Mouse (Mus musculus) CH12.LX (cell line): ENCODE measurements around the gene Lig4. TPM values are rescaled to one million over a fixed set of nuclear protein-coding genes. Genes with fewer than 3 reads are reported as not detected.

Experiments
- DNase-seq: peaks from one replicate; pipeline ENCODE4 v3.0.0-alpha.2; 2013; ENCODE audit errors: extremely low read depth
- H3K27ac ChIP-seq: 2 replicates; pipeline ENCODE4 v1.5.1; 2012; ENCODE audit warnings: low read depth, mild to moderate bottlenecking, control low read depth, moderate library complexity; ENCODE audit not compliant: insufficient read depth
- H3K27me3 ChIP-seq: replicated peaks from 2 replicates; pipeline ENCODE3; 2012; ENCODE audit warnings: inconsistent platforms
- H3K36me3 ChIP-seq, 2 experiments: replicated peaks in 1 of 2; 2 replicates each; pipeline versions ENCODE3 to v1.6.1; 2012; ENCODE audit warnings: inconsistent platforms in 1 of 2, low read length in 1 of 2, mild to moderate bottlenecking in 1 of 2, mixed read lengths in 1 of 2, moderate library complexity in 1 of 2; ENCODE audit not compliant: control insufficient read depth in 1 of 2, insufficient read depth in 1 of 2
- H3K4me1 ChIP-seq, 2 experiments: 2 replicates each; pipeline ENCODE4 v1.6.1; 2012; ENCODE audit warnings: inconsistent platforms in 1 of 2, moderate library complexity in 1 of 2; ENCODE audit not compliant: insufficient read depth in 2 of 2, control insufficient read depth in 1 of 2
- H3K4me2 ChIP-seq: 2 replicates; pipeline ENCODE4 v1.6.1; 2012; ENCODE audit warnings: low read depth, mild to moderate bottlenecking, control low read depth; ENCODE audit not compliant: poor library complexity, insufficient read depth, severe bottlenecking
- H3K4me3 ChIP-seq, 3 experiments: fragments of 150-350 bp in 1 of 3; sonication (generic) in 1 of 3; replicated peaks in 1 of 3; 2 replicates each; pipeline versions ENCODE3 to v1.5.1; 2011 to 2012; ENCODE audit warnings: low read depth in 2 of 3, low read length in 2 of 3, mild to moderate bottlenecking in 2 of 3, moderate library complexity in 2 of 3, control low read depth in 1 of 3, improper control_type of control experiment in 1 of 3, inconsistent platforms in 1 of 3, mixed read lengths in 1 of 3; ENCODE audit not compliant: poor library complexity in 1 of 3
- H3K79me2 ChIP-seq: replicated peaks from 2 replicates; pipeline ENCODE4 v1.6.1; 2012; ENCODE audit warnings: mild to moderate bottlenecking, moderate library complexity; ENCODE audit not compliant: control insufficient read depth, poor library complexity, insufficient read depth, severe bottlenecking; ENCODE audit errors: extremely low read depth
- H3K9ac ChIP-seq: 2 replicates; pipeline ENCODE4 v1.6.1; 2012; ENCODE audit warnings: low read depth, mild to moderate bottlenecking, control low read depth, moderate library complexity; ENCODE audit not compliant: insufficient read depth
- H3K9me3 ChIP-seq: replicated peaks from 2 replicates; pipeline ENCODE3; 2012; ENCODE audit warnings: low read length, inconsistent platforms, mixed read lengths
- BHLHE40 ChIP-seq: IDR thresholded peaks from 2 replicates; pipeline ENCODE4 v1.6.1; 2011; ENCODE audit warnings: mild to moderate bottlenecking, low read depth, low read length, improper control_type of control experiment
- CHD2 ChIP-seq: IDR thresholded peaks from 2 replicates; pipeline ENCODE4 v1.6.1; 2011; ENCODE audit warnings: low read length, improper control_type of control experiment
- ETS1 ChIP-seq: conservative IDR thresholded peaks from 2 replicates; pipeline ENCODE4 v1.6.1; 2012; ENCODE audit warnings: low read depth, mild to moderate bottlenecking, inconsistent platforms, low read length, improper control_type of control experiment, moderate library complexity
- GABPA ChIP-seq: IDR thresholded peaks from 2 replicates; pipeline ENCODE4 v1.6.1; 2012; ENCODE audit warnings: low read depth, low read length, improper control_type of control experiment, inconsistent platforms; ENCODE audit not compliant: insufficient replicate concordance
- HCFC1 ChIP-seq: IDR thresholded peaks from 2 replicates; pipeline ENCODE4 v1.6.1; 2012; ENCODE audit warnings: low read depth, mild to moderate bottlenecking, inconsistent platforms, low read length, improper control_type of control experiment
- IRF4 ChIP-seq: IDR thresholded peaks from 2 replicates; pipeline ENCODE4 v1.6.1; 2014; ENCODE audit warnings: low read depth, mild to moderate bottlenecking, inconsistent platforms, low read length, improper control_type of control experiment
- JUND ChIP-seq: conservative IDR thresholded peaks from 2 replicates; pipeline ENCODE4 v1.6.1; 2011; ENCODE audit warnings: low read depth, low read length, improper control_type of control experiment
- KAT2A ChIP-seq: IDR thresholded peaks from 2 replicates; pipeline ENCODE4 v1.6.1; 2012; ENCODE audit warnings: low read length, improper control_type of control experiment, inconsistent platforms; ENCODE audit not compliant: insufficient replicate concordance
- MAX ChIP-seq: IDR thresholded peaks from 2 replicates; pipeline ENCODE4 v1.6.1; 2011; ENCODE audit warnings: low read length, improper control_type of control experiment
- MYC ChIP-seq: IDR thresholded peaks from 2 replicates; pipeline ENCODE4 v1.6.1; 2011; ENCODE audit warnings: low read depth, mild to moderate bottlenecking, improper control_type of control experiment, low read length
- NELFE ChIP-seq: IDR thresholded peaks from 2 replicates; pipeline ENCODE4 v1.6.1; 2011; ENCODE audit warnings: low read depth, low read length, improper control_type of control experiment
- RAD21 ChIP-seq: IDR thresholded peaks from 2 replicates; pipeline ENCODE4 v1.6.1; 2011; ENCODE audit warnings: low read depth, mild to moderate bottlenecking, low read length, improper control_type of control experiment, moderate library complexity
- RCOR1 ChIP-seq: conservative IDR thresholded peaks from 2 replicates; pipeline ENCODE4 v1.6.1; 2012; ENCODE audit warnings: low read depth, mild to moderate bottlenecking, inconsistent platforms, low read length, improper control_type of control experiment
- SMC3 ChIP-seq: IDR thresholded peaks from 2 replicates; pipeline ENCODE4 v1.6.1; 2011; ENCODE audit warnings: low read depth, low read length, improper control_type of control experiment
- TBP ChIP-seq: conservative IDR thresholded peaks from 2 replicates; pipeline ENCODE4 v1.6.1; 2011; ENCODE audit warnings: low read depth, low read length, improper control_type of control experiment
- TCF12 ChIP-seq: IDR thresholded peaks from 2 replicates; pipeline ENCODE4 v1.6.1; 2014; ENCODE audit warnings: low read depth, mild to moderate bottlenecking, inconsistent platforms, low read length, improper control_type of control experiment
- UBTF ChIP-seq: IDR thresholded peaks from 2 replicates; pipeline ENCODE4 v1.6.1; 2012; ENCODE audit warnings: low read depth, mild to moderate bottlenecking, inconsistent platforms, low read length, improper control_type of control experiment, moderate library complexity
- USF2 ChIP-seq: conservative IDR thresholded peaks from 2 replicates; pipeline ENCODE4 v1.6.1; 2011; ENCODE audit warnings: low read depth, low read length, improper control_type of control experiment
- ZMIZ1 ChIP-seq: IDR thresholded peaks from 2 replicates; pipeline ENCODE4 v1.6.1; 2012; ENCODE audit warnings: low read depth, mild to moderate bottlenecking, inconsistent platforms, low read length, improper control_type of control experiment
- dilution Hi-C: fragments of 300-500 bp; cut with MboI; formaldehyde crosslinking; loops from 2 replicates; pipeline ENCODE4 v1.14.3; 2020; ENCODE audit warnings: low sequenced_read_pairs; ENCODE audit not compliant: extremely low pct_unique_long_range_greater_than_20kb, extremely low pct_ligation_motif_present
- in situ Hi-C: fragments of 300-500 bp; cut with MboI; formaldehyde crosslinking; loops from 3 replicates; pipeline ENCODE4 v1.14.3; 2019; ENCODE audit warnings: low sequenced_read_pairs, low pct_ligation_motif_present, low pct_unique_long_range_greater_than_20kb, mixed read lengths
- polyA plus RNA-seq: library from polyadenylated mRNA; unstranded; fragments of >175 nt; gene quantifications from 2 replicates; pipeline ENCODE4 v1.2.1, GENCODE M21; 2012; ENCODE audit warnings: low read depth; ENCODE audit not compliant: insufficient read length
- total RNA-seq, 2 experiments: library from RNA; depleted of rRNA; stranded (reverse); fragments of 300-350 nt in 1 of 2; fragments of >200 nt in 1 of 2; gene quantifications; 2 replicates each; pipeline ENCODE4 v1.2.3; 2012 to 2014

Gene Lig4
- total and polyA plus RNA-seq, 3 experiments: 1.7 to 7.1 (median 3.2) TPM

DNA sequence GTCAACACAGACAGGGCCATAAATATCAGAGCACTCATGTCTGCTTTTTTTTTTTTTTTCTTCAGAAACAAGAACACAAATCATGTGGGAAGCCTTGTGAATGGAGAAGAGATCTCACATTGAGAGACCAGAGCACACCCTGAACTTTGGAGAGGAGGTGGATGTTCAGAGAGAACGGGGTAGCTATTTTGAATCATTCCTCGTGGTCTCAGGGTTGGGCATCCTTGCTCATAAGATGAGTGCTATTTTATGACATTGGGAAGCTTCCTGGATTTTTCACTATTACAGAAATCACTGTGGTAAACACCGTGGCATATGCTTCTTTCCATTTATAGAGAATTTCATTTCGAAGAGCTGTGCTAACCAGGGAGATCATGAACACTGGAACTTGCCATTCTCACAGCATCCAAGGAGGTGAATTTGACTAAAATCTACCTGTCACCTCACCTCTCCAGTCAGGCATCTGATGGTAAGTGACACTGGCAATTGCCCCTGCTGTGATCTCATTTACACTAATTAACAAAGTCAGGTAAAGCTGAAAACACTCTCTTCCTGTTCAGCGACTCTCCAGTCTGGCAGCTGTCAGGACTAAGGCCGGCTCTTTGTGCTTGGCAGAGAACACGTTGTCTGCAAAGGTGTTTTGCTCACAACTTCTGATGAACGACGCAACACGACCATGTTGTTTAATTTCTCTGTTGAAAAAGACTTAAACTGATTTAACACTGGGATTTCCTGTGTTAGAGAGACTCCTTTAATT is 28.2 kb downstream of the Lig4 start:
- no peaks in the 10 kb centered on the region for H3K4me1 ChIP-seq
- in situ Hi-C loops: loop anchor here (25.0 kb wide), 1 partner anchor 712 kb away; no protein-coding TSS in a partner anchor
- H3K4me3 ChIP-seq: no peak overlapping the region
- H3K36me3 ChIP-seq: no peaks in the 10 kb centered on the region
- no peak overlapping the region for H3K27ac ChIP-seq
- H3K27me3 ChIP-seq: peaks cover 10% of the 10 kb centered on the region
- H3K9ac ChIP-seq: no peak overlapping the region
- H3K4me2 ChIP-seq: no peak overlapping the region
- no peak for TF ChIP-seq TCF12
- TF ChIP-seq MAX: no peak
- TF ChIP-seq BHLHE40: no peak
- no peak for TF ChIP-seq MYC
- no peak for TF ChIP-seq ZMIZ1
- no peak for TF ChIP-seq USF2
- no peak for TF ChIP-seq HCFC1
- no peak for DNase-seq
- no peaks in the 10 kb centered on the region for H3K9me3 ChIP-seq
- dilution Hi-C loops: no loop called here
- no peaks in the 10 kb centered on the region for H3K79me2 ChIP-seq

DNA sequence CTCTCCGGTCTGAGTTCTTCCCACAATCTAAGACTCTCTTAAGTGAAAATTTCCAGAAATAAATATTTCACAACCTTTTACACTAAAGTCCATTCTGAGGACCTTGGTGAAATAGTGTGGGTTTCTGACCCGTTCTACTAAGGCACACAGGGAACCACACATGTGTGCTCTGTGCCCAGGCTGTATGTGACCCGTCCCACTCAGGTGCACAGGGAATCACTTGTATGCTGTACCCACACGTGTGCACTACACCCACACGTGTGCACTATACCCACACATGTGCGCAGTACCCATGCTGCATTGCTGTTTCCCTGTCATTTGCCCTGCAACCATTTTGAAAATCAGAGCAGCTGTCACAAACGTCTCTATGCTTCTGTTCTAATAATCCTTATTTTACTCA is 41.9 kb downstream of the Lig4 start:
- Histone ChIP-seq H3K36me3 (no peaks in the 10 kb centered on the region), H3K9me3 (no peaks in the 10 kb centered on the region), H3K27me3 (peaks cover 4% of the 10 kb centered on the region), H3K79me2 (no peaks in the 10 kb centered on the region), H3K9ac (no peak overlapping the region), H3K4me1 (no peaks in the 10 kb centered on the region), H3K4me3 (no peak overlapping the region), H3K4me2 (no peak overlapping the region), H3K27ac (no peak overlapping the region)
- dilution Hi-C loops: no loop called here
- TF ChIP-seq KAT2A: no peak
- no peak for TF ChIP-seq SMC3
- TF ChIP-seq CHD2: no peak
- TF ChIP-seq MAX: no peak
- no peak for TF ChIP-seq RCOR1
- no peak for TF ChIP-seq IRF4
- no peak for TF ChIP-seq TBP
- no peak for TF ChIP-seq NELFE
- TF ChIP-seq RAD21: no peak
- TF ChIP-seq UBTF: no peak
- TF ChIP-seq GABPA: no peak
- TF ChIP-seq JUND: no peak
- TF ChIP-seq ETS1: no peak
- no peak for DNase-seq
- in situ Hi-C loops: loop anchor here (25.0 kb wide), 1 partner anchor 698 kb away; no protein-coding TSS in a partner anchor
